Mouse (Mus musculus) CH12.LX (cell line): ENCODE results near the gene Lamtor3. TPM values are rescaled to one million over a fixed set of nuclear protein-coding genes. Genes with fewer than 3 reads are reported as not detected.

Experiments used
- DNase-seq: peaks from one replicate; pipeline ENCODE4 v3.0.0-alpha.2; 2013; ENCODE audit errors: extremely low read depth
- H3K27ac ChIP-seq: 2 replicates; pipeline ENCODE4 v1.5.1; 2012; ENCODE audit warnings: low read depth, mild to moderate bottlenecking, control low read depth, moderate library complexity; ENCODE audit not compliant: insufficient read depth
- H3K27me3 ChIP-seq: replicated peaks from 2 replicates; pipeline ENCODE3; 2012; ENCODE audit warnings: inconsistent platforms
- H3K36me3 ChIP-seq, 2 experiments: replicated peaks in 1 of 2; 2 replicates each; pipeline versions ENCODE3 to v1.6.1; 2012; ENCODE audit warnings: inconsistent platforms in 1 of 2, low read length in 1 of 2, mild to moderate bottlenecking in 1 of 2, mixed read lengths in 1 of 2, moderate library complexity in 1 of 2; ENCODE audit not compliant: control insufficient read depth in 1 of 2, insufficient read depth in 1 of 2
- H3K4me1 ChIP-seq, 2 experiments: 2 replicates each; pipeline ENCODE4 v1.6.1; 2012; ENCODE audit warnings: inconsistent platforms in 1 of 2, moderate library complexity in 1 of 2; ENCODE audit not compliant: insufficient read depth in 2 of 2, control insufficient read depth in 1 of 2
- H3K4me2 ChIP-seq: 2 replicates; pipeline ENCODE4 v1.6.1; 2012; ENCODE audit warnings: low read depth, mild to moderate bottlenecking, control low read depth; ENCODE audit not compliant: poor library complexity, insufficient read depth, severe bottlenecking
- H3K4me3 ChIP-seq, 3 experiments: fragments of 150-350 bp in 1 of 3; sonication (generic) in 1 of 3; replicated peaks in 1 of 3; 2 replicates each; pipeline versions ENCODE3 to v1.5.1; 2011 to 2012; ENCODE audit warnings: low read depth in 2 of 3, low read length in 2 of 3, mild to moderate bottlenecking in 2 of 3, moderate library complexity in 2 of 3, control low read depth in 1 of 3, improper control_type of control experiment in 1 of 3, inconsistent platforms in 1 of 3, mixed read lengths in 1 of 3; ENCODE audit not compliant: poor library complexity in 1 of 3
- H3K79me2 ChIP-seq: replicated peaks from 2 replicates; pipeline ENCODE4 v1.6.1; 2012; ENCODE audit warnings: mild to moderate bottlenecking, moderate library complexity; ENCODE audit not compliant: control insufficient read depth, poor library complexity, insufficient read depth, severe bottlenecking; ENCODE audit errors: extremely low read depth
- H3K9ac ChIP-seq: 2 replicates; pipeline ENCODE4 v1.6.1; 2012; ENCODE audit warnings: low read depth, mild to moderate bottlenecking, control low read depth, moderate library complexity; ENCODE audit not compliant: insufficient read depth
- H3K9me3 ChIP-seq: replicated peaks from 2 replicates; pipeline ENCODE3; 2012; ENCODE audit warnings: low read length, inconsistent platforms, mixed read lengths
- BHLHE40 ChIP-seq: IDR thresholded peaks from 2 replicates; pipeline ENCODE4 v1.6.1; 2011; ENCODE audit warnings: mild to moderate bottlenecking, low read depth, low read length, improper control_type of control experiment
- CTCF ChIP-seq, 2 experiments: IDR thresholded peaks in 1 of 2; conservative IDR thresholded peaks in 1 of 2; 2 replicates each; pipeline ENCODE4 v1.5.1; 2011 to 2012; ENCODE audit warnings: low read depth in 2 of 2, low read length in 2 of 2, improper control_type of control experiment in 1 of 2, inconsistent platforms in 1 of 2, mild to moderate bottlenecking in 1 of 2, moderate library complexity in 1 of 2
- E2F4 ChIP-seq: IDR thresholded peaks from 2 replicates; pipeline ENCODE4 v1.6.1; 2011; ENCODE audit warnings: low read depth, low read length, improper control_type of control experiment; ENCODE audit not compliant: insufficient replicate concordance
- EP300 ChIP-seq: IDR thresholded peaks from 2 replicates; pipeline ENCODE4 v1.6.1; 2011; ENCODE audit warnings: low read length, improper control_type of control experiment
- ETS1 ChIP-seq: conservative IDR thresholded peaks from 2 replicates; pipeline ENCODE4 v1.6.1; 2012; ENCODE audit warnings: low read depth, mild to moderate bottlenecking, inconsistent platforms, low read length, improper control_type of control experiment, moderate library complexity
- HCFC1 ChIP-seq: IDR thresholded peaks from 2 replicates; pipeline ENCODE4 v1.6.1; 2012; ENCODE audit warnings: low read depth, mild to moderate bottlenecking, inconsistent platforms, low read length, improper control_type of control experiment
- IRF4 ChIP-seq: IDR thresholded peaks from 2 replicates; pipeline ENCODE4 v1.6.1; 2014; ENCODE audit warnings: low read depth, mild to moderate bottlenecking, inconsistent platforms, low read length, improper control_type of control experiment
- JUND ChIP-seq: conservative IDR thresholded peaks from 2 replicates; pipeline ENCODE4 v1.6.1; 2011; ENCODE audit warnings: low read depth, low read length, improper control_type of control experiment
- KAT2A ChIP-seq: IDR thresholded peaks from 2 replicates; pipeline ENCODE4 v1.6.1; 2012; ENCODE audit warnings: low read length, improper control_type of control experiment, inconsistent platforms; ENCODE audit not compliant: insufficient replicate concordance
- MAFK ChIP-seq: IDR thresholded peaks from 2 replicates; pipeline ENCODE4 v1.6.1; 2011; ENCODE audit warnings: low read length, improper control_type of control experiment; ENCODE audit not compliant: insufficient replicate concordance
- MAX ChIP-seq: IDR thresholded peaks from 2 replicates; pipeline ENCODE4 v1.6.1; 2011; ENCODE audit warnings: low read length, improper control_type of control experiment
- MAZ ChIP-seq: IDR thresholded peaks from 2 replicates; pipeline ENCODE4 v1.6.1; 2012; ENCODE audit warnings: low read depth, mild to moderate bottlenecking, inconsistent platforms, low read length, improper control_type of control experiment, moderate library complexity
- MXI1 ChIP-seq: IDR thresholded peaks from 2 replicates; pipeline ENCODE4 v1.6.1; 2011; ENCODE audit warnings: mild to moderate bottlenecking, low read depth, low read length, improper control_type of control experiment
- MYC ChIP-seq: IDR thresholded peaks from 2 replicates; pipeline ENCODE4 v1.6.1; 2011; ENCODE audit warnings: low read depth, mild to moderate bottlenecking, improper control_type of control experiment, low read length
- NRF1 ChIP-seq: IDR thresholded peaks from 2 replicates; pipeline ENCODE4 v1.6.1; 2014; ENCODE audit warnings: low read depth, mild to moderate bottlenecking, inconsistent platforms, low read length, improper control_type of control experiment, moderate library complexity
- PAX5 ChIP-seq: IDR thresholded peaks from 2 replicates; pipeline ENCODE4 v1.6.1; 2012; ENCODE audit warnings: low read length, inconsistent platforms, mixed read lengths
- POLR2A ChIP-seq: IDR thresholded peaks from 2 replicates; pipeline ENCODE4 v1.6.1; 2011; ENCODE audit warnings: low read depth, mild to moderate bottlenecking, improper control_type of control experiment, low read length
- POLR2AphosphoS2 ChIP-seq: IDR thresholded peaks from 2 replicates; pipeline ENCODE4 v1.6.1; 2011; ENCODE audit warnings: low read depth, low read length, improper control_type of control experiment
- RAD21 ChIP-seq: IDR thresholded peaks from 2 replicates; pipeline ENCODE4 v1.6.1; 2011; ENCODE audit warnings: low read depth, mild to moderate bottlenecking, low read length, improper control_type of control experiment, moderate library complexity
- RCOR1 ChIP-seq: conservative IDR thresholded peaks from 2 replicates; pipeline ENCODE4 v1.6.1; 2012; ENCODE audit warnings: low read depth, mild to moderate bottlenecking, inconsistent platforms, low read length, improper control_type of control experiment
- SMC3 ChIP-seq: IDR thresholded peaks from 2 replicates; pipeline ENCODE4 v1.6.1; 2011; ENCODE audit warnings: low read depth, low read length, improper control_type of control experiment
- USF1 ChIP-seq: IDR thresholded peaks from 2 replicates; pipeline ENCODE4 v1.6.1; 2014; ENCODE audit warnings: low read depth, mild to moderate bottlenecking, inconsistent platforms, low read length, improper control_type of control experiment
- USF2 ChIP-seq: conservative IDR thresholded peaks from 2 replicates; pipeline ENCODE4 v1.6.1; 2011; ENCODE audit warnings: low read depth, low read length, improper control_type of control experiment
- ZMIZ1 ChIP-seq: IDR thresholded peaks from 2 replicates; pipeline ENCODE4 v1.6.1; 2012; ENCODE audit warnings: low read depth, mild to moderate bottlenecking, inconsistent platforms, low read length, improper control_type of control experiment
- ZNF384 ChIP-seq: IDR thresholded peaks from 2 replicates; pipeline ENCODE4 v1.6.1; 2012; ENCODE audit warnings: low read depth, low read length, improper control_type of control experiment, inconsistent platforms
- dilution Hi-C: fragments of 300-500 bp; cut with MboI; formaldehyde crosslinking; loops from 2 replicates; pipeline ENCODE4 v1.14.3; 2020; ENCODE audit warnings: low sequenced_read_pairs; ENCODE audit not compliant: extremely low pct_unique_long_range_greater_than_20kb, extremely low pct_ligation_motif_present
- in situ Hi-C: fragments of 300-500 bp; cut with MboI; formaldehyde crosslinking; loops from 3 replicates; pipeline ENCODE4 v1.14.3; 2019; ENCODE audit warnings: low sequenced_read_pairs, low pct_ligation_motif_present, low pct_unique_long_range_greater_than_20kb, mixed read lengths
- polyA plus RNA-seq: library from polyadenylated mRNA; unstranded; fragments of >175 nt; gene quantifications from 2 replicates; pipeline ENCODE4 v1.2.1, GENCODE M21; 2012; ENCODE audit warnings: low read depth; ENCODE audit not compliant: insufficient read length
- total RNA-seq, 2 experiments: library from RNA; depleted of rRNA; stranded (reverse); fragments of 300-350 nt in 1 of 2; fragments of >200 nt in 1 of 2; gene quantifications; 2 replicates each; pipeline ENCODE4 v1.2.3; 2012 to 2014

The Lamtor3 gene
- total and polyA plus RNA-seq, 3 experiments: 146 to 245 (median 147) TPM

GRCm38 (mm10) chr3:137918932-137919311 is 616 bp downstream of the Lamtor3 start:
- Histone ChIP-seq H3K27me3 (no peaks in the 10 kb centered on the region), H3K4me2 (peak overlapping the region; percentile 68), H3K27ac (peak overlapping the region; percentile 41; the same call in 1 of the 2 replicates), H3K36me3 (peaks cover 22 to 38% of the 10 kb centered on the region in 2 experiments), H3K9ac (peak overlapping the region; percentile 91), H3K9me3 (no peaks in the 10 kb centered on the region), H3K4me3 (peak overlapping the region; percentile 87 to 94 (median 89)), H3K79me2 (peaks cover 38% of the 10 kb centered on the region), H3K4me1 (peaks cover 6 to 34% of the 10 kb centered on the region in 2 experiments)
- dilution Hi-C loops (no loop called here), in situ Hi-C loops (loop anchor here (5.0 kb wide), 1 partner anchor 52 kb away; the partner anchor contains the start of gene Dnajb14)
- TF ChIP-seq USF1 (no peak), RAD21 (no peak), MYC (no peak), SMC3 (no peak), MXI1 (no peak), POLR2A (no peak), EP300 (no peak), USF2 (no peak), HCFC1 (no peak), E2F4 (no peak), IRF4 (no peak), ETS1 (no peak), MAFK (no peak), CTCF (conservative IDR thresholded peaks at IDR 0.05 in 1 of 2, IDR thresholded peaks at IDR 0.05 in 1 of 2; ENCODE audit: low read depth in 2 of 2, low read length in 2 of 2) (no peak), POLR2AphosphoS2 (no peak), NRF1 (no peak), JUND (no peak)
- DNase-seq: peak; percentile 35

- in situ Hi-C loops: loop anchor here (5.0 kb wide), 1 partner anchor 52 kb away; the partner anchor contains the start of gene Dnajb14
- Histone ChIP-seq H3K9ac (peak overlapping the region; percentile 91), H3K27ac (no peak overlapping the region), H3K79me2 (peaks cover 42% of the 10 kb centered on the region), H3K4me2 (peak overlapping the region; percentile 68), H3K4me3 (peak overlapping the region; percentile 87 to 94 (median 89)), H3K27me3 (no peaks in the 10 kb centered on the region), H3K4me1 (peaks cover 6 to 34% of the 10 kb centered on the region in 2 experiments), H3K9me3 (no peaks in the 10 kb centered on the region), H3K36me3 (peaks cover 26 to 43% of the 10 kb centered on the region in 2 experiments)
- DNase-seq: no peak
- TF ChIP-seq IRF4 (no peak), PAX5 (no peak), ZNF384 (0 out of 2 replicates have a peak, but pooled peaks have one; percentile 17), EP300 (0 out of 2 replicates have a peak, but pooled peaks have one; percentile 20), MAZ (no peak), RCOR1 (no peak), HCFC1 (peak; percentile 40; the same call in 1 of the 2 replicates), BHLHE40 (peak; percentile 89), KAT2A (0 out of 2 replicates have a peak, but pooled peaks have one; percentile 17), ZMIZ1 (no peak), MYC (0 out of 2 replicates have a peak, but pooled peaks have one; percentile 52), USF2 (peak; percentile 64), MXI1 (peak; percentile 67; the same call in 1 of the 2 replicates), USF1 (peak; percentile 51), NRF1 (peak; percentile 22; the same call in 1 of the 2 replicates), MAX (peak; percentile 70)
- dilution Hi-C loops: no loop called here
These were observed 1.1 kb downstream of the Lamtor3 start for GRCm38 (mm10) chr3:137919398-137919797.
